Mouse (Mus musculus): ENCODE data around the gene Plch2.

DNA sequence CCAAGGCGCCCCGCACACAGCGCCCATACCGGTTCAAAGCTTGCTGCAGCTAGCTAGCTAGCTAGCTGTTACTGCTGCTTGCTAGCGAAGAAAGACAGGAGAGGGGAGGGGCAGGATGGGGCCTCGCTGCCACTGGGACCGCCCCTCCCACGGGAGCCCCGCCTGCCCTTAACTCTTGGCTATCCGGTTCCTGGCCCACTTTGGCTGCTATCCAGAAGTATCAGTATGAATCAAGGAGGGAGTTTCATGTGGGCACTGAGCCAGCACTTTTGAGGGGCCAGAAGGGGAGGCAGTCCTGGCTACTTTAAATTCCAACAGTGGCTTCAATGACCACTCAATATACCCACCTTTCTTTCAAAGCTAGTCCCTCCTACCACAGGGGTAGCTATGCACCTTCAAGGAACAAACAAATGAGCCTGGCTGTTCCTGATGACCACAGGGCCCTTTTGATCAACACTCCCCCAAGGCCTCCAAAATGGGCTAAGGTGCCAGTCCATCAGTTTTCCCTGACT is 37.2 kb downstream of the Plch2 start:
- TF ChIP-seq CTCF (IDR thresholded peaks at IDR 0.05; ENCODE audit: low read depth) (no peak), EP300 (IDR thresholded peaks at IDR 0.05; ENCODE audit: low read depth) (no peak)

Measured in liver, embryonic 14.5 days (tissue).